Mouse (Mus musculus) brain, embryonic 14.5 days (tissue): ENCODE measurements around the gene Ccdc91.

Source experiments
- CTCF ChIP-seq: fragments of 200-500 bp; IDR thresholded peaks from 2 replicates; pipeline ENCODE4 v1.5.1; 2012; ENCODE audit warnings: inconsistent platforms, mild to moderate bottlenecking, moderate library complexity, borderline replicate concordance; ENCODE audit not compliant: insufficient read depth, insufficient read length; ENCODE audit errors: extremely low read depth
- POLR2A ChIP-seq: fragments of 200-500 bp; IDR thresholded peaks from 2 replicates; pipeline ENCODE4 v1.6.1; 2012; ENCODE audit warnings: mild to moderate bottlenecking, inconsistent platforms, borderline replicate concordance; ENCODE audit not compliant: poor library complexity, insufficient read depth, insufficient read length, severe bottlenecking; ENCODE audit errors: extremely low read depth

DNA sequence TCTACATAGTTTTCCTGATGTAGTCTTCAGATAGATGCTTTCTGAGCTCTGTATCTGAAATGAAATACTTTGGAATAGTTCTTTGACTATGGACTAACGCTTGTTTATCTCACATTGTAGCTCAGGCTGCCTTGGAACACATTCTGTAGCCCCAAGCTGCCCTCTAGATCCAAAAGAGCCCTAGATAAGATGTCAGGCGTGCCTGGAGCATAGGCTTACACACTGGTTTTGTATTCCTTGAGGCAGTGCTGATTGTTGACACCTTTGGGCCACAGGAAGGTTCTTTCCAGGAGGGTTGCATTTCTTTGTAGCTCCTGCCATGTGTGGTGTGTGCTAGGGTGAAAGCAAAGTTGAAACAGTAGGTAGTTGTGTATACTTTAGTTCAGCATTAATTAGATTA lies 139.7 kb downstream of the Ccdc91 start:
- TF ChIP-seq POLR2A = no peak
- no peak for TF ChIP-seq CTCF
